Mouse (Mus musculus) frontal cortex, adult (tissue): ENCODE data around the gene Hoxa1.

Experiments used
- ATAC-seq: cut with Nextera tagmentation; 2 replicates; pipeline ENCODE4 v1.9.2; 2017; ENCODE audit warnings: mild to moderate bottlenecking, moderate library complexity, mixed read lengths; ENCODE audit not compliant: low TSS enrichment

Gene Hoxa1

GRCm38 (mm10) chr6:52157466-52158275 lies 446 bp downstream of the Hoxa1 start:
- ATAC-seq: no peak

GRCm38 (mm10) chr6:52156551-52157200 lies 1.4 kb downstream of the Hoxa1 start:
- no peak for ATAC-seq

GRCm38 (mm10) chr6:52155471-52155870 lies 2.6 kb downstream of the Hoxa1 start:
- no peak for ATAC-seq

- no peak for ATAC-seq
Measured at GRCm38 (mm10) chr6:52154044-52154443, 4.1 kb downstream of the Hoxa1 start.

GRCm38 (mm10) chr6:52153270-52153669 lies 4.8 kb downstream of the Hoxa1 start:
- ATAC-seq: no peak

- no peak for ATAC-seq
Measured at GRCm38 (mm10) chr6:52152226-52153193, 5.6 kb downstream of the Hoxa1 start.

GRCm38 (mm10) chr6:52151571-52151970 lies 6.5 kb downstream of the Hoxa1 start:
- no peak for ATAC-seq

GRCm38 (mm10) chr6:52150401-52150966 lies 7.6 kb downstream of the Hoxa1 start:
- ATAC-seq: no peak

GRCm38 (mm10) chr6:52139115-52139514 lies 19.0 kb downstream of the Hoxa1 start:
- ATAC-seq: no peak

GRCm38 (mm10) chr6:52138576-52138975 lies 19.5 kb downstream of the Hoxa1 start:
- ATAC-seq: no peak

- no peak for ATAC-seq
Measured at GRCm38 (mm10) chr6:52137841-52138535, 20.1 kb downstream of the Hoxa1 start.

GRCm38 (mm10) chr6:52123673-52124072 lies 34.4 kb downstream of the Hoxa1 start:
- ATAC-seq: no peak

- no peak for ATAC-seq
Measured at GRCm38 (mm10) chr6:52121173-52121572, 36.9 kb downstream of the Hoxa1 start.

- ATAC-seq: no peak
Measured at GRCm38 (mm10) chr6:52118903-52119635, 39.0 kb downstream of the Hoxa1 start.

GRCm38 (mm10) chr6:52115899-52116298 lies 42.2 kb downstream of the Hoxa1 start:
- no peak for ATAC-seq

GRCm38 (mm10) chr6:52111846-52112245 lies 46.3 kb downstream of the Hoxa1 start:
- ATAC-seq: no peak

GRCm38 (mm10) chr6:52107400-52107799 lies 50.7 kb downstream of the Hoxa1 start:
- ATAC-seq: no peak

- ATAC-seq: no peak
Measured at GRCm38 (mm10) chr6:52106716-52107115, 51.4 kb downstream of the Hoxa1 start.

- no peak for ATAC-seq
Measured at GRCm38 (mm10) chr6:52106178-52106577, 51.9 kb downstream of the Hoxa1 start.
